Mouse (Mus musculus) hindbrain, embryonic 14.5 days (tissue): ENCODE measurements around the gene Pitpnm1. TPM values are rescaled to one million over a fixed set of nuclear protein-coding genes. Genes with fewer than 3 reads are reported as not detected.

Experiments
- ATAC-seq: fragments of 200-750 bp; cut with Nextera tagmentation; 2 replicates; pipeline ENCODE4 v1.8.0; 2017; ENCODE audit warnings: moderate number of reproducible peaks, mild to moderate bottlenecking, moderate TSS enrichment, moderate library complexity; ENCODE audit not compliant: low FRiP score
- DNase-seq: peaks from one replicate; pipeline ENCODE4 v3.0.0-alpha.2; 2015; ENCODE audit warnings: low spot score
- H3K27ac ChIP-seq: fragments of 300-500 bp; sonication (generic); 2 replicates; pipeline ENCODE4 v1.5.1; 2014; ENCODE audit warnings: mild to moderate bottlenecking, moderate library complexity
- H3K27me3 ChIP-seq: fragments of 300-500 bp; sonication (generic); 2 replicates; pipeline ENCODE4 v1.6.1; 2014; ENCODE audit warnings: mild to moderate bottlenecking, low read length, mixed read lengths; ENCODE audit not compliant: control insufficient read depth, insufficient read depth
- H3K36me3 ChIP-seq: fragments of 300-500 bp; sonication (generic); replicated peaks from 2 replicates; pipeline ENCODE4 v1.6.1; 2014; ENCODE audit not compliant: control insufficient read depth, insufficient read depth
- H3K4me1 ChIP-seq: fragments of 300-500 bp; sonication (generic); replicated peaks from 2 replicates; pipeline ENCODE4 v1.6.1; 2014; ENCODE audit warnings: antibody characterized with exemption, low read length, mixed read lengths; ENCODE audit not compliant: control insufficient read depth, insufficient read depth
- H3K4me2 ChIP-seq: fragments of 300-500 bp; sonication (generic); replicated peaks from 2 replicates; pipeline ENCODE4 v1.6.1; 2014; ENCODE audit warnings: mild to moderate bottlenecking, moderate library complexity
- H3K4me3 ChIP-seq: fragments of 300-500 bp; sonication (generic); replicated peaks from 2 replicates; pipeline ENCODE4 v1.5.1; 2014; ENCODE audit warnings: mild to moderate bottlenecking, low read length
- H3K9ac ChIP-seq: fragments of 300-500 bp; sonication (generic); 2 replicates; pipeline ENCODE4 v1.6.1; 2014
- H3K9me3 ChIP-seq: fragments of 300-500 bp; sonication (generic); 2 replicates; pipeline ENCODE4 v1.6.1; 2016; ENCODE audit warnings: low read length; ENCODE audit not compliant: control insufficient read depth
- WGBS: fragments of 180-500 bp; shearing (Covaris S2); extraction: QIAGEN DNeasy Blood & Tissue Kit; methylation state at CpG from one replicate; pipeline ENCODE4 v1.1.7; 2014; 5-methylcytosine and 5-hydroxymethylcytosine counted together
- polyA plus RNA-seq: library from polyadenylated mRNA; unstranded; fragments of >200 nt; fragmentation: Nextera tagmentation; extraction: Ambion mirVana; gene quantifications from 2 replicates; pipeline ENCODE4 v1.2.1, GENCODE M21; 2014

Pitpnm1 gene
- polyA plus RNA-seq, 1 experiment from 2014 or later: 70.0 TPM

GRCm38 (mm10) chr19:4159049-4159448, 59.3 kb downstream of the Pitpnm1 start:
- no peaks in the 10 kb centered on the region for H3K9me3 ChIP-seq
- H3K27me3 ChIP-seq: no peaks in the 10 kb centered on the region
- no peak for ATAC-seq
- peaks cover 9% of the 10 kb centered on the region; the same call in 1 of the 2 replicates for H3K4me1 ChIP-seq
- peaks cover 60% of the 10 kb centered on the region for H3K36me3 ChIP-seq
- no peak overlapping the region for H3K27ac ChIP-seq
- no peak for DNase-seq
- WGBS: 99% methylated on average over 8 of the region's 8 CpGs
- no peak overlapping the region for H3K4me2 ChIP-seq
- 0 out of 2 replicates have a peak overlapping the region, but pooled peaks have one; percentile 3 for H3K9ac ChIP-seq
- no peak overlapping the region for H3K4me3 ChIP-seq

GRCm38 (mm10) chr19:4162646-4163542, 63.1 kb downstream of the Pitpnm1 start, which contains the start of gene Rps6kb2:
Gene Rps6kb2 (minus strand): TSS chr19:4163354.
- Histone ChIP-seq H3K27me3 (no peaks in the 10 kb centered on the region), H3K4me1 (peaks cover 9% of the 10 kb centered on the region; the same call in 1 of the 2 replicates), H3K9me3 (no peaks in the 10 kb centered on the region), H3K36me3 (peaks cover 34% of the 10 kb centered on the region), H3K27ac (peak within 1 kb of the TSS; percentile 88), H3K4me2 (peak within 1 kb of the TSS; percentile 91), H3K4me3 (peak within 1 kb of the TSS; percentile 57), H3K9ac (peak within 1 kb of the TSS; percentile 74)
- ATAC-seq: peak; percentile 87
- DNase-seq: peak; percentile 99
- 6% methylated on average over 42 of the region's 42 CpGs for WGBS

GRCm38 (mm10) chr19:4163543-4163887, 63.7 kb downstream of the Pitpnm1 start:
- H3K36me3 ChIP-seq: peaks cover 28% of the 10 kb centered on the region
- peaks cover 9% of the 10 kb centered on the region; the same call in 1 of the 2 replicates for H3K4me1 ChIP-seq
- WGBS: 30% methylated on average over 4 of the region's 4 CpGs
- H3K27me3 ChIP-seq: no peaks in the 10 kb centered on the region
- peak overlapping the region; percentile 88 for H3K27ac ChIP-seq
- no peak for DNase-seq
- H3K9ac ChIP-seq: peak overlapping the region; percentile 74
- no peaks in the 10 kb centered on the region for H3K9me3 ChIP-seq
- peak overlapping the region; percentile 57 for H3K4me3 ChIP-seq
- H3K4me2 ChIP-seq: peak overlapping the region; percentile 91
- no peak for ATAC-seq

Other genes starting within 250 kb of the Pitpnm1 start
- 54.7 and 60.8 TPM in 2 replicates for gene Chka, start 248.2 kb upstream of the Pitpnm1 start, polyA plus RNA-seq
- 11.6 and 13.3 TPM in 2 replicates for gene Tcirg1, start 192.9 kb upstream of the Pitpnm1 start, polyA plus RNA-seq
- gene Ndufs8, start 187.2 kb upstream of the Pitpnm1 start, polyA plus RNA-seq: 310 and 332 TPM in 2 replicates
- gene Aldh3b1, start 170.2 kb upstream of the Pitpnm1 start, polyA plus RNA-seq: 2.4 and 3.3 TPM in 2 replicates
- gene Unc93b1, start 164.8 kb upstream of the Pitpnm1 start, polyA plus RNA-seq: 9.7 and 10.4 TPM in 2 replicates
- gene Aldh3b3, start 141.4 kb upstream of the Pitpnm1 start, polyA plus RNA-seq: not detected in 2 replicates
- 0.13 and 0.32 TPM in 2 replicates for gene Aldh3b2, start 127.7 kb upstream of the Pitpnm1 start, polyA plus RNA-seq
- gene Acy3, start 113.4 kb upstream of the Pitpnm1 start, polyA plus RNA-seq: 2.1 and 3.6 TPM in 2 replicates
- 0.46 TPM in 2 replicates for gene Tbx10, start 107.2 kb upstream of the Pitpnm1 start, polyA plus RNA-seq
- gene Nudt8, start 99.4 kb upstream of the Pitpnm1 start, polyA plus RNA-seq: 23.5 TPM in 2 replicates
- gene Gm49405, start 99.4 kb upstream of the Pitpnm1 start, polyA plus RNA-seq: 2.7 and 3.4 TPM in 2 replicates
- 4.1 and 5.0 TPM in 2 replicates for gene Doc2g, start 96.7 kb upstream of the Pitpnm1 start, polyA plus RNA-seq
- 242 and 259 TPM in 2 replicates for gene Ndufv1, start 87.2 kb upstream of the Pitpnm1 start, polyA plus RNA-seq
- gene Gstp1, start 62.0 kb upstream of the Pitpnm1 start, polyA plus RNA-seq: 477 and 497 TPM in 2 replicates
- 1.7 TPM in 1 of 2 replicates, not detected in the other for gene Gstp2, start 54.0 kb upstream of the Pitpnm1 start, polyA plus RNA-seq
- not detected in 2 replicates for gene Gstp3, start 40.4 kb upstream of the Pitpnm1 start, polyA plus RNA-seq
- not detected in 2 replicates for gene Cabp2, start 18.4 kb upstream of the Pitpnm1 start, polyA plus RNA-seq
- 79.2 and 82.1 TPM in 2 replicates for gene Cdk2ap2, start 2.8 kb upstream of the Pitpnm1 start, polyA plus RNA-seq
- gene Aip, start 25.9 kb downstream of the Pitpnm1 start, polyA plus RNA-seq: 93.8 and 99.7 TPM in 2 replicates
- gene Gpr152, start 39.8 kb downstream of the Pitpnm1 start, polyA plus RNA-seq: not detected in 2 replicates
- 0.11 and 0.26 TPM in 2 replicates for gene Cabp4, start 44.0 kb downstream of the Pitpnm1 start, polyA plus RNA-seq
- 102 TPM in 2 replicates for gene Coro1b, start 48.6 kb downstream of the Pitpnm1 start, polyA plus RNA-seq
- 0.44 and 0.68 TPM in 2 replicates for gene Ptprcap, start 53.6 kb downstream of the Pitpnm1 start, polyA plus RNA-seq
- gene Rps6kb2, start 63.4 kb downstream of the Pitpnm1 start, polyA plus RNA-seq: 35.8 and 39.7 TPM in 2 replicates
- 5.3 and 6.0 TPM in 2 replicates for gene Carns1, start 75.5 kb downstream of the Pitpnm1 start, polyA plus RNA-seq
- gene Tbc1d10c, start 91.3 kb downstream of the Pitpnm1 start, polyA plus RNA-seq: 0.43 and 0.68 TPM in 2 replicates
- 581 and 604 TPM in 2 replicates for gene Ppp1ca, start 92.1 kb downstream of the Pitpnm1 start, polyA plus RNA-seq
- gene Rad9a, start 101.7 kb downstream of the Pitpnm1 start, polyA plus RNA-seq: 19.4 and 22.5 TPM in 2 replicates
- 0.51 and 0.53 TPM in 2 replicates for gene Clcf1, start 114.2 kb downstream of the Pitpnm1 start, polyA plus RNA-seq
- not detected in 2 replicates for gene AC109138.7, start 114.4 kb downstream of the Pitpnm1 start, polyA plus RNA-seq
- gene Pold4, start 131.9 kb downstream of the Pitpnm1 start, polyA plus RNA-seq: 18.8 and 20.4 TPM in 2 replicates
- gene Ssh3, start 169.2 kb downstream of the Pitpnm1 start, polyA plus RNA-seq: 12.9 and 13.4 TPM in 2 replicates
- 50.7 and 56.6 TPM in 2 replicates for gene Ankrd13d, start 183.1 kb downstream of the Pitpnm1 start, polyA plus RNA-seq
- gene Grk2, start 206.2 kb downstream of the Pitpnm1 start, polyA plus RNA-seq: 29.2 and 30.4 TPM in 2 replicates